Mouse (Mus musculus) T-helper 1 cell (primary cell): ENCODE measurements around the gene Dgke.
"Not testable (repeated sequence)": the region's sequence is repeated elsewhere in the genome, so short reads cannot be mapped to it uniquely, and the experiment has no call there.

Experiments
- in situ Hi-C: fragments of 300-600 bp; cut with MboI, MseI; formaldehyde crosslinking; loops from one replicate; pipeline ENCODE4 v1.15.1; 2025; ENCODE audit warnings: high pct_unique_total_duplicates

Gene Dgke

DNA sequence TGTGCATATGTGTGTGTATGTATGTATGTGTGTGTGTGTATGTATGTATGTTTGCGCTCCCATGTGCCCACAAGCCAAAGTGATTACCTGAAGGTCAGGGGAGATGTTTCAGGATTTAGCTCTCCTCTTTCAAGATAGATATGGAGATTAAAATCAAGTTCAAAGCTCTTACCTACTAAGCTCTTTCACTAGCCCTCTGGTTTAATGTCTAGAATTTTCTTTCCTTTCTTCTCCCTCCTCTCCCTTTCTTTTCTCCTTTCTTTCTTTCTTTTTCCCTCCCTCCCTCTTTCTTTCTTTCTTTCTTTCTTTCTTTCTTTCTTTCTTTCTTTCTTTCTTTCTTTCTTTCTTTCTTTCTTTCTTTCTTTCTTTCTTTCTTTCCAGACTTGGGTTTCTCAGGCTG, at the start of gene Dgke:
Gene Dgke (minus strand): TSS at position 101 of the 400 bp plus-strand sequence.
- in situ Hi-C loops: no loop called here

DNA sequence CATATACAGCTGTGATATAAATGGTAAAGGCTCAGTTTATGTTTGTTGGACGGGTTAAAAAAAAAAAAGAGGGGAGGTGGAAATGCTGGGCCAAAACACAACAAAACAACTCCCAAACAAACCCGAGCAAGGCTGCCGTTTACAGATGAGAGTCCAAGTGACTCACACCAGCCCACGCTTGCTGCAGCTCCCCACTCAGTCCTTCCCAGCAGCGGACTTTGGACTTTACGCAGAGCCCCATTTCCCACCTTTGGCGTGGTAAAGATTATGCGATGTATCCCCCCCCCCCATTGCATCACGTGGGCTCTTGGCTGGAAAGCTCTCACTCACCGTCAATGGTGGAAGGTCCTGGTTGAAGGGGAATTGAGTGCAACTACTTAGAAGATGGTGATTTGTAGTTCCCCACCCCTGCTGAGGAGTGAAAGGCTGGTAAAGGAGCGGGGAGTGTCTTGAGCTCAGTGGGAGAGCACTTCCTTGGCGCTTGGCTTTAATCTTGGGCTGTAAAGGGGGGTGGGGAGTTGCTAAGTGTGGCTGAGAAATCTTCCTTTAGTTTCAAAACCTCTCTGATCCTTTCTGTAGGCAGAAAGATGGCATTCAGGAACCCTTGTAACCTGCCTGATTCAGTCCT, 40.6 kb upstream of the Dgke start:
- in situ Hi-C loops: loop anchor here (5.0 kb wide), 1 partner anchor 195 kb away; the partner anchor contains the start of gene Nog

DNA sequence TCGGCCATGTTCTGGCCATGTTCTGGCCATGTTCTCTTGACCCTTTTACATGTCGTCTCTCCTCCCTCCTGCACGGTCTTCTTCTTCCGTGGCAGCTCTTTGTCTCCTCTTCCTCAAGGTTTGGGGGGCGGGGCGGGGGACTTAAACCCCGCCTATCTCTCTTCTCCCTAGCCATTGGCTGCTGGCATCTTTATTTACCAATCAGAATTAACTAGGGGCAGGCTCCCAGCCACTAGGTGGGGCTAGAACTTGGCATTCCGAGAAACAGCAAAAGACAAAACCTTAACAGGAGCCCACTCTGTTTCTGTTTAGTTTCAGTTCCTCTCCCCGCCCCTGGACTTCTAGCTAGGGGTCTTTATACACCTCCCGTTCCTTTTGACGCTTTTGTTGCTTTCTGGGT, 39.2 kb upstream of the Dgke start:
- in situ Hi-C loops: loop anchor here (5.0 kb wide), 1 partner anchor 196 kb away; the partner anchor contains the start of gene Nog

DNA sequence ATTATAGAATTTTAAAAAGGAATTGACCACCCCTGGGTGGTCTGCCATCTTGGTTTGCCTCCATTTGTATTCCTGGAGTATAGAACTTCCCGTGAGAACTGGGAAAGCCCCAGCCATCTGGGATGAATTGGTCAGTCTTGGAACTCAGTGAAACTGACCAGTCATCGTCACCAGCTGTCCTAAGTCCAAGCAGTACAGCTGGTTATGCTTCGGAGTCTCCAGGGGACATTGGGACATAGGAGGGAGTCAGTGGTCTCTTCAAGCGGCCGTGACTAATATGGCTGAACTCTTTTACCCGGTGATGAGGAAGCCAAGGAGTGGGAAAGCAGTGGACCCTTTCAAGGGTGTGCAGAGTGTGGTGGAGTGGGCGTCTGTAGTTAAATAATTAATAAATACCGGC, 38.6 kb upstream of the Dgke start:
- in situ Hi-C loops: loop anchor here (5.0 kb wide), 1 partner anchor 197 kb away; the partner anchor contains the start of gene Nog

DNA sequence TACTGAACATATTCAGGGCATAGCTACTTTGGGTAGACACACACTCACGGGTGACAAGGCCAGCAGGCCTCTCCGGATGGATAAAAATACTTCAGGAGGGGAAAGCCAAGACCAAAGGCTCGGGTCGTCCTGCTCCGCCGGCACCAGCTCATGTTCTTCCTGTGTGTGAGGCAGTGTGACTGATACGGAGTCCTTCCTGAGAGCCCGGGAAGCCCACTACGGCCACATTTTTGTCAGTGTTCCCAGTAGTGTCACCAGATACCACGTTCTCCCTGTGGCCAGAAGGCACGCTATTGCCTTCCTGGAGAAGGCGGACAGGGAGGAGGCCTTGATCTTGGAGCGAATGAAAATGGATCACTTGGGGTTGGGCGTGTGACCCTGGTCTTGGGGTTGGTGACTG, 36.5 kb upstream of the Dgke start:
- in situ Hi-C loops: no loop called here

DNA sequence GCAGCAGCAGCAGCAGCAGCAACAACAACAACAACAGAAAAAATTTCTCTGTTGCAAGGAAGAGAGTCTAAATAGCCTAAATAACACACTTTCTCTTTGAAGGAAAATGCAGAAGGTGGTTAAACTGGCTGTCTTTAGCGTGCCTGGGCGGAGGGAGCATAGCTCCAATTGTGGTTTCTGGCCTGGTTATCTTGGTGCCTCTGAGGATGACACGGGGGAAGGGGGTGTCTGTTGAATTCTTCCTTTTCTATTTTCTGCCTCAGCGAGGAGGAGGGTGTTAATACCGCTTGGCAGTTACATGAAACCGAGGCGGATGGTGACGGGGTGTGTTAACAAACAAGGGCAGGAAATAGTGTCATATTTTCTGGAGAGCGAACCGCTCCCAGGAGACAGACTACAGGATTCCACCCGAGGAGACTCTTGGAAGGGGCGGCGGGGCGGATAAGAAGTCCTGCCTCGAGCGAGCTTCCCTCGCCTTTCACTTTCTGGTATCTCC, 34.2 kb upstream of the Dgke start:
- in situ Hi-C loops: no loop called here

DNA sequence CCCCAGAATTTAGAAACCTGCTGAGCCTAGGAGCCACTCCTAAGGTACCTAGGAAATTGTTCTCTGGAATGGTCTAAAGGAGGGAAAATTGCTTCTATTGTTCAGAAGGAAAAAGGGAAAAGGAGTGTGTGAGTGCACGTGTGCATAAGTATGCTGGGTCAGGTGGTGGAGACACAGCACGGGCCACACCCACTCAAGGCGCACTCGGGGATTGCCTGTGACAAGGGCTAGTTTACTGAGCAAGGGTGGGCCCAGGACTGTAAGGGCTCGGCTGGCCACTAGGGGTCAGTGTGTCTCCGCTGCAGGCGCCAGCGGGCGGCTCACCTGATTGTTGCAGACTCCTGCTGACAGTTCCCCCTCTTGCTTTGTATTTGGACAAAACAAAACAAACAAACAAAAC, 33.8 kb upstream of the Dgke start:
- in situ Hi-C loops: no loop called here

DNA sequence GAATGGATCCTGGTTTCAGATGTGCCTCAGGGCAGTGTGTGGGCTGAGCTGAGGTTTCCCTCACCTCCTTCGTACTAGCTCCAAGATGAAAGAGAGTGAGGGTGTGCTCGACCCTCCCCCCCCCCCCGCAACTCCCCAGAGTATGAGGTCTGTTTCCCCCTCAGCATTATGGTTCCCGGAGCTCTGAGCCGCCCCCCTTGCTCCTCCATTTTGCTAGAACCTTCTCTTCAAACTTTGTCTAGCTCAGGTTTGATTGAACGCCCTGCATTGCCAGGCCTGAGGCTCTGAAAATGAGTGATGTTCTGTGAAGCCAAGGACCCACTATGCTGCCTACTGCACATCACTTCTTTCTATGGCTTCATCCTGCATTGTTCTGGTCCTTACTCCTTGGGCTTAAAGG, 32.3 kb upstream of the Dgke start:
- in situ Hi-C loops: loop anchor here (10.0 kb wide), 1 partner anchor 1146 kb away; the partner anchor contains the start of gene Mmd

DNA sequence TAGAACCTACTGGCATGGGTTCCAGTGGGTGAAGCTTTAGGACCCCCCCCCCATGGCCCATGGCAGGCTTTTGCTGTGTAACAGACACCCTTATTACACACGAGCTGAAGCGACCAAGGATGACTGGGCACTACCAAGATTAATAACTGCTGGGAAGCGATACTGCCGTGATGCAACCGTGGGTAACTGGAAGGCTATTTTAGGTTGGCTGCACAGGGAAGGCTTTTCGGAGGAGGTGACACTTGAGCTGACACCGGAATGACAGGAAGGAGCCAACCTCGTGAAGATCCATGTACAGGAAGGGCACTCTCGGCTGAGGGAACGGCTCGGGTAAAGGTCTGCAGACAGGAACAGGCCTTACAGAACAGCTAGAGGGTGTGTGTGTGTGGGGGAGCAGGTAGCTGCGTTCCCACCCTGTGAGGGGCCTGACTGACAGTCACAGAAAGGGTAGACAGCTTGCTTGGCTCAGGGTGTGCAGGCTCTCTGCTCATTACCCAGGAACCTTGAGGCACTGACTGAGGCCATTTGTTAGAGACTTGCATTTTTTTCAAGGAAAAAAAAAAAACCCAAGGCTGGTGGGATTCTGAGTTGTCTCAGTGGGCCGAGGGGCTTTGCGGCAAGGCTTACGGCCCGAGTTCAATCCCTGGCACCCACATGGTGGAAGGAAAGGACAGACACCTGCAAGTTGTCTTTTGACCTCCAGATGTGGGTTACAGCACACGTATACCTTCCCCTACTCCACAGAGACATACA, 31.6 kb upstream of the Dgke start:
- in situ Hi-C loops: loop anchor here (10.0 kb wide), 1 partner anchor 1147 kb away; the partner anchor contains the start of gene Mmd

DNA sequence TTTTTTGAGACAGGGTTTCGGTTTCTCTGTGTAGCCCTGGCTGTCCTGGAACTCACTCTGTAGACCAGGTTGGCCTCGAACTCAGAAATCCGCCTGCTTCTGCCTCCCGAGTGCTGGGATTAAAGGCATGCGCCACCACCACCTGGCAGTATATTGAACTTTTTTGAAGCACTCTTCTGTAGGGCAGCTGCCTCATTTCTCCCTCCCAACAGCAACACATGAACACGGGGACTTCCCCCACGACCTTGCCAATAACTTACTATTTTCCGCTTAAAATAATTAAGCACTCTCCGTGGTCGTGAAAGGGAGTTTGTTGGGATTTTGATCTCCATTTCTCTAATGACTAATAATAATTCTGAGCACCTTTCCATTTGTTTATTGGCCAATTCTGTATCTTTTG, 30.6 kb upstream of the Dgke start:
- in situ Hi-C loops: loop anchor here (10.0 kb wide), 1 partner anchor 1148 kb away; the partner anchor contains the start of gene Mmd

DNA sequence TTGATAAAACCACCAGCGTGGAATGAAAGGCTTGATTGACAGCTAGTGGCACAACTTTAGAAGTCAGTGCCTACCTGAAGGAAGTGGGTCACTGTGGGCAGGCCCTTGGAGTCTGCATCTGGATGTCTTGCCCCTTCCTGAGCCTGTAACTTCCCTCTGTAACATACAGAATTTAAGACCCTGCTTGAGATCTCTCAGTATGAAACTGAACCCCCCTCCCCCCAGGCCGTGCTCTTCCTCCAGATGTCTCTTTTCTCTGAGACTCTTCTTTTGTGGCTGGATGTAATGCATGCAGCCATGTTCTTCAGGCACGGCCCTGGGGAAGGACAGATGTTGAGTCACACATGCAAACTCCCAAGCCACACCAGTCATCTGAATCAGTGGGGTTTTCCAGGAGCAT, 28.7 kb upstream of the Dgke start:
- in situ Hi-C loops: loop anchor here (10.0 kb wide), 1 partner anchor 1149 kb away; the partner anchor contains the start of gene Mmd

DNA sequence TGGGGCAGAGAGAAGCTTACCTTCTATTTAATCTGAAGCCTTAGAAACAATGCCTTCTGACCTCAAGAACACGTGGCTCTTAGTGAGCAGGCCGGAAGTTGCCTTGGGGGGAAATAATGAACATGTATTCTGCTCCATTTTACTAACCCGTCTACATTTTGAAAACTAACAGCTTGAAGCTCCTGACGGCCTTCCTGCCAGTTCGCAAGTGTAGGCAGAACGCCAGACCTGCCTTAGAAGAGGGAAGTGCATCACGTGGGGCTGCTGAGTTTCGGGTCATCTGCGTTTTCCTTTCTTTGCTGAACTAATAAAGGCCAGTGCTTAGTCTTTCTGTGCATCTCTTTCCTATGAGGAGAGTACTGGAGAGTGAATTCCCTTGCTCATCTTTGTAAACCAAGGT, 26.1 kb upstream of the Dgke start:
- in situ Hi-C loops: loop anchor here (10.0 kb wide), 1 partner anchor 1152 kb away; the partner anchor contains the start of gene Mmd

DNA sequence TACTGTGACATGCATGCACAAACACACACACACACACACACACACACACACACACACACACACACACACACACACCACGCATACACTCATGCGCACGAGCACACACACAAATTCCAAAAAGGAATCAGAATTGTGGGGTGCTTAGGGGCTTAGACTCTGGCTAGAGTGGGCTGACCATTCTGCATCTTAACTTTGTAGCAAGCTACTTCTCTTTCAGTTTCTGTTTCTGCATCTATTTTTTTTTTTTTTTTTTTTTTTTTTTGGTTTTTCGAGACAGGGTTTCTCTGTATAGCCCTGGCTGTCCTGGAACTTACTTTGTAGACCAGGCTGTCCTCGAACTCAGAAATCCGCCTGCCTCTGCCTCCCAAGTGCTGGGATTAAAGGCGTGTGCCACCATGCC, 23.7 kb upstream of the Dgke start:
- in situ Hi-C loops: loop anchor here (10.0 kb wide), 1 partner anchor 1154 kb away; the partner anchor contains the start of gene Mmd

DNA sequence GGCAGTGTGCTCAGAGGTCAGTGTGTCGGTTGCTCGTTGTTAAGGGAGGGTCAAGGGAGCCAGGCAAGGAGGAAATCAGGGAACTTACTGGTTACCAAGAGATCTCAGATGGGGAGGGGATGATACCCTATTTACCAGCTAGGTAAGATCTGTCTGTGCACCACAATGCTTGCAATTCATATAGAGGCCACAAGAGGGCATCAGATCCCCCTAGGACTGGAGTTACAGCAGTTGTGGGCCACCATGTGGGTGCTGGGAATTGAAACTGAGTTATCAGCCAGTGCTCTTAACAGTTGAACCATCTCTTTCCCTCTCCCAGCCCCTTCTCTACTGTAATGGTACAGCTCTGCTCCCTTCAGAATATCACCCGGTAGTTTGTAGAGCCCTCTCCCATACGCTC, 22.1 kb upstream of the Dgke start:
- in situ Hi-C loops: no loop called here

DNA sequence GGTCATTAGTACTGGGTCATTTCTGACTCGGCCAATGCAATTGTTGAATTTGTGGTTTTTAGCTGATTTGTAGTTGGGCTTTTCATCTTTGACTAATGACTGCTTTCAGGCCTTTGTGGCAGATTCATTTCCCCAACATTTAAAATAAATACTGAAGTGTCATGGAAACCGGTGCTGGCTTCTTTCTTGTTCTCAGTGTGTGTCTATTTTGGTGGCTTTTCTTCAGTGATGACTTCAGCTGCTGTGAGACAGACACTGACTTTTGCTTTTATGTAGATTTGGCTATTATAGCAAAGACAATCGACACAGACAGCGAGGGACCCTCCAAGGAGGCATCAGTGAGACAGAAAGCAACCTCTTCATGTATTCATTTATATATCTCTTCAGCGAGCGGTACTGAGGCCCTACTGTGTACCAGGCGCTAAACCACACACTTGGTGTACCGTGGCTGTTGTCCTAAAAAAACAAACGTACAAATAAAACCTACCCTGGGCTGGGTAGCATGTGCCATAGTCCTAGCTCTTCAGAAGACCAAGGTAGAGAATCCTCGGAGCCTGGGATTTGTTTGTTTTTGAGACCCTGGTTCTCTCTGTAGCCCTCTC, 19.7 kb upstream of the Dgke start:
- in situ Hi-C loops: no loop called here

DNA sequence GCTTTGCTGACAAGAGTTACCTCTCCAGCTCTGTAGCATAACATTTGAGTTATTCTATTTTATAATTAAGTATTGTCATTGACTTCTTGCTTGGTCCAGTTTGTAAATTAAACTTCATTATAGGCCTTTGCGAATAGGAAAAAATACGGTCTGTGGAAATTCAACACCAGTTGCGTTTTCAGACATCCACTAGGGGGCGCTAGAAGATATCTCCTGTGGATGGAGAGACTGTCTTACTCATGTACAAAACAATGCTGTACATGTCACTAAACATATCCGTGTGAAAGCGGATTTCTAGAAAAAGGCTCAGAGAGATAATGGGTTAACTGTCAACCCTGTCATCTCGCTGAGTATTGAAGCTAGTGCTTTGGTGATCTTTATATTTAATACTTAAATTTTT, 18.0 kb upstream of the Dgke start:
- in situ Hi-C loops: no loop called here

DNA sequence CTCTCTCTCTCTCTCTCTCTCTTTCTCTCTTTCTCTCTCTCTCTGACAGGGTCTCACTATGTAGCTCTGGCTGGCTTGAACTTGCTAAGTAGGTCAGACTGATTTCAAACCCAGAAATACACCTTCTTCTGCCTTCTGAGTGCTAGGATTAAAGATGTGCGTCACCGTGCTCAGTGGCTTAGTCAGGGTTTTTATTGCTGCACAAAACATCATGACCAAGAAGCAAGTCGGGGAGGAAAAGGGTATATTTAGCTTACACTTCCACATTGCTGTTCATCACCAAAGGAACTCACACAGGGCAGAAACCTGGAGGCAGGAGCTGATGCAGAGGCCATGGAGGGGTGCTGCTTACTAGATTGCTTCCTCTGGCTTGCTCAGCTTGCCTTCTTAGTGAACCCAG, 16.0 kb upstream of the Dgke start:
- in situ Hi-C loops: not testable (repeated sequence)

DNA sequence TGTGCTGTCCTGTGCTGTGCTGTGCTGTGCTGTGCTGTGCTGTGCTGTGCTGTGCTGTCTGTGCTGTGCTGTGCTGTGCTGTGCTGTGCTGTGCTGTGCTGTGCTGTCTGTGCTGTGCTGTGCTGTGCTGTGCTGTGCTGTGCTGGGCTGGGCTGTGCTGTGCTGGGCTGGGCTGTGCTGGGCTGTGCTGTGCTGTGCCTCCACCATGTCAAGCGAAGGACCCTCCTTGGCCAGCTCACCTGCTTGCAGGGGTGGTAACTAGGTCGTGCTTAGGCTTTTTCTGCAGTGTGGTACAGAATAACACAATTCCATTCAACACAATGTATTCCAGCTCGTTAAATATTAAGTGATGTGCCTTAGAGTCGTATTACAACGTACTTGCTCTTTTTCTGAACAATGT, 15.3 kb upstream of the Dgke start:
- in situ Hi-C loops: not testable (repeated sequence)

DNA sequence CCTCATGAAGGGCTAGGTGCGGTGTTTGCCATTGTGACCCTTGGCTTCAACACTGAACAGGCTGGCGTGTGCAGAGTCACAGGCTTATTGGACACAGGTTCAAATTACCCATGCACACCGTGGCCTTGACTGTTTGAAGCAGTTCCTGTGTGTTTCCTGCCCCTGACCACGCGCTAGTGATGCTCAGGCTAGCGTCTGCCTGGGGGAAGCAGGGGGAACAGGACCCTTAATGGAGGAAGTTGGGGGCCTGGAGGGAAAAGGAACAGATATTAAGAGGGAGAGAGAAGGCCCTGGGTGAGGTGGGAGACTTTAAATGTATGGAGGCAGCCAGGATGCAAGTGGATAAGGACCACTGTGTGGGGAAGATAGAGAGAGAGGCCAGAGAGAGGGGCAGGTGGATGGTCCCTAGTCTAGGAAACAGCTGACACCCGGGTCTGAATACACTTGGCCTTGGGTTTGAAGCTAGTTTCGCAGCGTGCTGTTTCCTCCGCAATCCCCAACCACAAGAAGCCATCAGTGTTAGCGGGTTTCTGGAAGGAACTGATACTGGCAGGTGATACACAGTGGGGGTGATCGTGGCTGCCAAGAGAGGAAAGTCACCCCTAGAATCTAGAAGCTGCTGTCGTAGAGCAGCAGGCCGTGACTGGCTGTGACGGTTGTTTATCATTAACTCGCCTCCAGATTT, 12.5 kb upstream of the Dgke start:
- in situ Hi-C loops: no loop called here

DNA sequence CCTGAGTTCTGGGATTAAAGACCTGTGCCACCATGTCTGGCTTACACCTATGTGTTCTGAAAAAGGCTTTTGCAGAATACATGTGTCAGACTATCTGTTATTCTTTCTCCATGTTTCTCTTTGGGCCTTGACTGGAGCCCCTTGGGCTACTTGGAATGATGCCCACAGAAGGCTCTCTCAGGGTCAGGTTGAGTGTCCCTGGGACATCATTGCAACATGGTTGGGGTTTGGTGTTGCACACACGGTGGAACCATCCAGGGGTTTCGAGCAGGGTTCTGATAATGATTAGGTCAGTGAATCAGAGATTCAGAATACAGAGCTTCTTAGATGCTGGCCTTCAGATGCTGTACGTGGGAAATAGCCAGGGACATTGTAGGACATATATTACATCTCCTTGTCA, 11.7 kb upstream of the Dgke start:
- in situ Hi-C loops: no loop called here

DNA sequence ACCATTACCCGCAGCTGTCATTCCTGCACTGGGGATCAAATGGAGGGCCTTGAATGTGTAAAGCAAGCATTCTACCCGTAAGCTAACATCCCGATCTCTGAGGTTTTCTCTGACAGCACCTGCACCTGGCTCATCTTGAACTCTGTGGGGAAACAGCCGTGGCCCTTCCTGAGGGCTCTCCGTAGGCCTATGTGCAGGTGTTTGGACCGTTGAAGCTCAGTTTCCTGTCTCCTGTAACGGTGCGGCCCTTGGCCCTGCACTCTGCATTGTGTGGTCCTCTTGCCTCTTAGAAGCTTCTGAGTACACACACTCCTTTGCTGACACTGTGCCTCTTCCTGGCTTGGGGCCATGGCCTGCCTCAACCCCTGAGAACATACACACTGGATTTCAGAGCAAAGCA, 11.0 kb upstream of the Dgke start:
- in situ Hi-C loops: no loop called here

DNA sequence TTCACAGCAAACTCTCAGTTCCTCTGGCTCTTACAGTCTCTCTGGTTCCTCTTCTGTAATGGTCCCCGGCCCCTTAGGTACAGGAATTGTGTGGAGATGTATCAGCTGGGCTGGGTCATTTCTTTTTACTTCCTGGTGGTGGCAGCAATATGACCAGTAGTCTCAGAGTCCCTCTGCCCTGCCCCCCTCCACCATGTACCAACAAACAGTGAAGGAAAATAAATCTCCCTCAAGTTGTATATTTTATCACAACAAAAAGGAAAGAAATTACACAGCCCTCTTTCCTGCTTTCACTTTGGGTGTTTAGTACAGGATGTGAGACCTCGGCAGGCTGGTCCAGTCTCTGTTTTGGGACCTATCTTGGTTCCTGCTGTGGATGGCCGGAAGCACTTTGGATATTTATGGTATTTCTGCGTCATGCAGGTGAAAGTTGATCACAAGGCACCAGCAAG, 9.7 kb upstream of the Dgke start:
- in situ Hi-C loops: no loop called here
